Mouse (Mus musculus): ENCODE measurements around the gene Krtap5-5.
"Not testable (repeated sequence)": the region's sequence is repeated elsewhere in the genome, so short reads cannot be mapped to it uniquely, and the experiment has no call there.

Gene Krtap5-5

GRCm38 (mm10) chr7:142229871-142230270, at the start of gene Krtap5-5:
TSS of gene Krtap5-5 (minus strand) at chr7:142229971.
- not testable (repeated sequence) for DNase-seq (ENCODE audit: low spot score in 2 of 2)

- not testable (repeated sequence) for DNase-seq (ENCODE audit: low spot score in 2 of 2)
Observed at GRCm38 (mm10) chr7:142279291-142279690, 49.5 kb upstream of the Krtap5-5 start.

GRCm38 (mm10) chr7:142278183-142278582, 48.4 kb upstream of the Krtap5-5 start:
- peak in 1 of 2 experiments; percentile 53 for DNase-seq (ENCODE audit: low spot score in 2 of 2)

DNA sequence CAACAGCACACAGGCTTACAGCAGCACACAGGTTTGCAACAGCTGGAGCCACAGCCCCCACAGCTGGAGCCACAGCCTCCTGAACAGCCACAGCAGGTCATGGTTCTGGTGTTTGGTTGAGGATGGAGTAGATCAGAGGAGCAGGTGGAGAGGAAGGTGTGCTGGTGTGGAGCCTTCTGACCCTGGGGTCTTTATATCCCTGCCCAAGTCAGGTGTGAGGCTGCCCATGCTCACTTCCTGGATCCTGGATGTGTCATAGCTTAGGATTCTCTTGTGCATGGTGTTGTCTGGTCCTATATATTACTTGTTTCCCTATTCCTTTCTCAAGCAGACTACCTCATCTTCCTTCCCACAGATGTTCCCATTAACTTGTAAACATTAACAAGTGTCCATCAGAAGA, 44.5 kb upstream of the Krtap5-5 start, which contains the start of gene Gm4559:
Gm4559 (minus strand) TSS at position 101 of the 400 bp plus-strand sequence.
- not testable (repeated sequence) for DNase-seq (ENCODE audit: low spot score in 2 of 2)

- DNase-seq (ENCODE audit: low spot score in 2 of 2): not testable (repeated sequence)
Observed at GRCm38 (mm10) chr7:142258254-142258653, 28.5 kb upstream of the Krtap5-5 start, which contains the start of gene Gm2431. TSS of gene Gm2431 (minus strand) at chr7:142258354.

DNA sequence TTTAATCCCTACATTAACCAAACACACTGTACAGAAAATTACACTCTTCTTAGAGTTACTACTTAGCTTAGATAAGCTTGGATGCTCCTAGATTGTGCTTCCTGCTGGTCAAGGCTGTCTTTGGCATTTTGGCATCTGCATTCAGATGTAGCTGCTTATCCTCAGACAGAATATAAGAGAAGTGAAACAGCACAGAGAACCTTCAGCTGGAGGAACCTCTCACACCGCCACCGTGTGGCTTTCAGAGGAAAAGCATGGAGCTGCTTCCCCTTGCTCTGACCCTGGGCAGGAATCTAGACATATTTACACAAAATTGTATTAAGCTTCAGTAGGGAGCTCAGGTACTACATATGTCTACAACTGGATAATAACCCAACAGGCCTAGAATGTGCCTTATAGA, 25.7 kb upstream of the Krtap5-5 start:
- peak in 1 of 2 experiments; percentile 37 for DNase-seq (ENCODE audit: low spot score in 2 of 2)

DNA sequence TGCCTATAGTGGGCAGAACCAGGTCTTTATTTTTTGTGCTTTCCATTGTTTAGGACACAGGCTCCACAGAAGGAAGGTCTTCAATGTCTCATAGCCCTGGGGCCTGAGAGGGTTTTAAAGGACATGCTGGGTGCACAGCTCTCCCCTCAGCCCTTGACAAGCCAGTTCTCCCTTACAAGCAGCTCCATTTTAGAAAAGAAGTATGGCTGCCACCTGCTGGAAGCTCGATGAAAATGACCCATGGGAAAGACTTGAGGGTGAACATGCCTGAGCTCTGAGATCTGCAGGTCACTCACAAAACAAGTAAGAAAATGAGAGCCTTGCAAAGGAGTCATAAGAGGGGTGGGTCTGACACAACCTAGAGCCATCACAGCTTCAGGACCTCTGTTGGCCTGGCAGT, 20.1 kb upstream of the Krtap5-5 start:
- DNase-seq (ENCODE audit: low spot score in 2 of 2): peak in 1 of 2 experiments; percentile 18

GRCm38 (mm10) chr7:142240978-142241377, 11.2 kb upstream of the Krtap5-5 start, which contains the start of gene Gm40460:
TSS of gene Gm40460 (minus strand) at chr7:142241078.
- no peak for DNase-seq (ENCODE audit: low spot score in 2 of 2)

DNA sequence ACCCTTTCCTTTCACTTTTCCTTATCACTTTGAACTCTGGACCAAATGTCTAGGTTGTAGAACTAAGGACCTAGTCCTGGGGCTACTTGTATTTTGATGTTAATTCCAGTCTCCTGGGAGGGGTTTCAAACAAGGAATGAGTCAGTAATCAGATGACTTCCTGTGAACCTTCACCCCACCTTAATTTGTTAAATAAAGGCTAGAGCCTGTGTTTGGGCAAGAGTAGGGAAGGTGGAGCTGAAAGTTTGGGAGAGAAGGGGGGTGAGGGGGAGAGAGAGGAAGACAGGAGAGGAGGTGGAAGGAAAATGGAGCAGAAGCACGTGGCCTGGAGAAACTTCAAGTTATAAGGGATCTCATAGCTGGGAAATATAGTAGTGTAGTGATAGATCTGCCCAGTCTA, 1.8 kb upstream of the Krtap5-5 start:
- no peak for DNase-seq (ENCODE audit: low spot score in 2 of 2)

DNA sequence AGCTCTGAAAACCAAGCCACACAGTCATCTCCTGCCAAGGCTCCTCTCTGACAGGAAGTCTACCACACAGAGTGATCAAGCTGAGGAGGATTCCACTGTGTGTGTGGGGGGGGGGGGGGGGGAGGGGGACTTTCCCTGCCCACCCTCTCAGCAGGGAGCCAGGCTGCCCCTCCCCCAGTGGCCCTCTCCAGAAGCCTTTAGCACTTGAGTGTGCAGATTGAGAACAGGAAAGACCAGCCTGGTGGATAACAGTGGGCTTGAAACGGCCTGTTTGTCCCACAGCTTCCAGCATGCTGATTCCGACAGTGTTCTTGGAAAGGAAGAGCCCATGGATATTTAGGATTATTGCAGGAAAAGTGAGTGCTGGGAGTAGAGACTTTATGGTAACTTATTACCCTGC, 5.3 kb downstream of the Krtap5-5 start:
- no peak for DNase-seq (ENCODE audit: low spot score in 2 of 2)

DNA sequence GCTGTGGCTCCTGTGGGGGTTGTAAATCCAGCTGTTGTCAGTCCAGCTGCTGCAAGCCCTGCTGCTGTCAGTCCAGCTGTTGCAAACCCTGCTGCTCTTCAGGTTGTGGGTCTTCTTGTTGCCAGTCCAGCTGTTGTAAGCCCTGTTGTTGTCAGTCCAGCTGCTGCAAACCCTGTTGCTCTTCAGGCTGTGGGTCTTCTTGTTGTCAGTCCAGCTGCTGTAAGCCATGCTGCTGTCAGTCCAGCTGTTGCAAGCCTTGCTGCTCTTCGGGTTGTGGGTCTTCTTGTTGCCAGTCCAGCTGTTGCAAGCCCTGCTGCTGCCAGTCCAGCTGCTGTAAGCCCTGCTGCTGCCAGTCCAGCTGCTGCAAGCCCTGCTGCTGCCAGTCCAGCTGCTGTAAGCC, 17.6 kb downstream of the Krtap5-5 start:
- DNase-seq (ENCODE audit: low spot score in 2 of 2): not testable (repeated sequence)

DNA sequence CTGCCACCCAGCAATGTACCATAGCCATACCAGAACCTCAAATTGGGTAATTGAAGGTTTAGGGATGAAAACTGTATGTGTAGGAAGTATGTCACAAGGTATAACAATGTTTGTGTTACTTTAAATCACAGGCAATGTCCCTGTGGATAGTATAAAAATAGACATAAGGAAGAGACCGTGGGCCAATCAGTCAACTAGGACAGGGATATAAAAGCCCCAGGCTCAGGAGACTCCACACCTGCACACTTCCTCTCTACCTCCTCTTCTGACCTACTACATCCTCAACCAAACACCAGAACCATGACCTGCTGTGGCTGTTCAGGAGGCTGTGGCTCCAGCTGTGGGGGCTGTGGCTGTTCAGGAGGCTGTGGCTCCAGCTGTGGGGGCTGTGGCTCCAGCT, 18.2 kb downstream of the Krtap5-5 start, which contains the start of gene Gm7579:
Gm7579 (plus strand) TSS at position 301 of the 400 bp plus-strand sequence.
- DNase-seq (ENCODE audit: low spot score in 2 of 2): no peak

- not testable (repeated sequence) for DNase-seq (ENCODE audit: low spot score in 2 of 2)
Observed at GRCm38 (mm10) chr7:142206891-142207290, 22.9 kb downstream of the Krtap5-5 start.

DNA sequence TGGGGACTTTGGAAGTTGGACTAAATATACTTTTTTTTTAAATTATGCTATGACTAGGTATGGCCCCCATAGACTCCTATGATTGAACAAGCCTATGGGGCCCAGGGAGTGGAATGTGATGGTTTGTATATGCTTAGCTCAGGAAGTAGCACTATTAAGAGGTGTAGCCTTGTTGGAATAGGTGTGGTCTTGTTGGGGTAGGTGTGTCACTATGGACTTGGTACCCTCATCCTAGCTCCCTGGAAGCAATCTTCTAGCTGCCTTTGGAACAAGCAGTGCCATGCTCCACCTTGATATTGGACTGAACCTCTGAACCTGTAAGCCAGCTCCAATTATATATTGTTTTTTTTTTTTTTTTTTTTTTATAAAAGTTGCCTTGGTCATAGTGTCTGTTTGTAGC, 24.3 kb downstream of the Krtap5-5 start:
- no peak for DNase-seq (ENCODE audit: low spot score in 2 of 2)

- DNase-seq (ENCODE audit: low spot score in 2 of 2): no peak
Observed at GRCm38 (mm10) chr7:142201064-142201463, 28.7 kb downstream of the Krtap5-5 start, which contains the start of gene Krtap5-3. TSS of gene Krtap5-3 (plus strand) at chr7:142201364.

DNA sequence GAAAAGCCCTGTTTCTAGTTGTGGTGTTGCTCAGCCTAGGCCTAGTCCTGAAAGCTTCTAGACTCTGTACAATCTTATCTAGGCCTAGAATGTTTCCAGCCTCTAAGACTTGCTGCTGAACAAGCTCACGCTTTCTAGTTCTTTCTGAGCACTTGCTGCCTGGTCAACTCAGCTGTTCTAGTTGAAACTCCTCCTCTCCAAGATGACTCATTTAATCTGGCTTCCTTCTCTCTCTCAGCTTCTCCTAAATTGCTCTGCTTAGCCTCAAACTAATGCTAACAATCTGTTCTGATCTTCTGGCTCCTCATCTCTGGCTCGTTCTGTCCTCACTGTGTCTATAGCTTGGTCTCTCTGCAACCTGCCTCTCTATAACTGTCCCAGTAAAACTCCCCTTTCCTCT, 31.0 kb downstream of the Krtap5-5 start:
- DNase-seq (ENCODE audit: low spot score in 2 of 2): no peak

- DNase-seq (ENCODE audit: low spot score in 2 of 2): no peak
Observed at GRCm38 (mm10) chr7:142190289-142190688, 39.5 kb downstream of the Krtap5-5 start, which contains the start of gene Gm10153. TSS of gene Gm10153 (minus strand) at chr7:142190389.

- DNase-seq (ENCODE audit: low spot score in 2 of 2): no peak
Observed at GRCm38 (mm10) chr7:142188156-142188555, 41.6 kb downstream of the Krtap5-5 start.

GRCm38 (mm10) chr7:142181021-142181420, 48.8 kb downstream of the Krtap5-5 start:
- DNase-seq (ENCODE audit: low spot score in 2 of 2): no peak
